ENCODE assay signal across 16 mouse cellular contexts in the genomic region with DNA sequence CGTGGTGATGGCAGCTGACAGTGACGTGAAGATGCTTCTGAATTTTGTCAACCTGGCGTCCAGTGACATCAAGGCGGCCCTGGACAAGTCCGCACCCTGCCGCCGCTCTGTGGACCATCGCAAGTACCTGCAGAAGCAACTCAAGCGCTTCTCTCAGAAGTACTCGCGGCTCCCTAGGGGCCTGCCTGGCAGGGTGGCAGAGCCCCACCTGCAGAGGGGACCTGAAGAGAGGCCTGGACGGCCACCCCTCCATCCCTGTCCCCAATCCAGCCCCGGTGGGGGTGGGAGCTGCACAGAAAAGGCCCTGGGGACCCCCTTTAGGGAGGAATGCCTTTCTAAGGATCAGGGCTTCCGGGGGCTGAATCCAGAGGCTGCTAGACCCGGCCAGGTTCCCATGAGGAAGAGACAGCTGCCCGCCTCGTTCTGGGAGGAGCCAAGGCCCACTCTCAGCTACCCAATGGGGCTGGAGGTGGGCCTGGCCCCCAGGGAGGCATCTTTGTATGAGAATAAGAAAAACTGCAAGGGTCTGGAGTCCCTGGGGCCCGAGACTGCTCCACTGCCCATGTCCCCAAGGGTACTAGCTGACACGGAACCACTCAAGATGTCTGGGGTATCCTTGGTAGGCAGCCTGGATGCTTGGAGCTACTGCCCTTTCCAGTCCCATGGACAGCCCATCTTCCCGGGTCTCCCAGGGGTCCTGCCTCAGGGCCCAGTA. TPM values are rescaled to one million over a fixed set of nuclear protein-coding genes. Genes with fewer than 3 reads are reported as not detected.
DNase-seq lines count a peak whose midpoint lies in the region; ATAC-seq and TF ChIP-seq lines count a peak whose summit lies in the region.
"Had no signal": no experiment of that assay in that cellular context is flagged by ENCODE, and none has a peak within 500 bp of the region (broad histone marks: within the 10 kb centered on the region; RNA-seq: fewer than 3 reads in every experiment).

No protein-coding gene starts in this region.

- TF ChIP-seq EP300 in lung, postnatal 0 days (IDR thresholded peaks at IDR 0.05) = no peak

- H3K4me2 ChIP-seq in embryonic facial prominence, embryonic 12.5 days (replicated peaks) = peak overlapping the region; percentile 51; the same call in 1 of the 2 replicates
- peak overlapping the region; percentile 61 for H3K4me2 ChIP-seq in hindbrain, embryonic 15.5 days
- peak overlapping the region; percentile 66 for H3K4me2 ChIP-seq in neural tube, embryonic 12.5 days (replicated peaks)
- no peak overlapping the region for H3K4me2 ChIP-seq in lung, postnatal 0 days (replicated peaks; ENCODE audit: low read depth, low read length)

- H3K27me3 ChIP-seq in heart, embryonic 10.5 days (ENCODE audit: insufficient read depth, poor library complexity, severe bottlenecking) = peaks cover 54% of the 10 kb centered on the region
- peaks cover 40% of the 10 kb centered on the region for H3K27me3 ChIP-seq in embryonic facial prominence, embryonic 12.5 days
- no peaks in the 10 kb centered on the region; the same call in 1 of the 2 replicates for H3K27me3 ChIP-seq in hindbrain, embryonic 15.5 days
- H3K27me3 ChIP-seq in neural tube, embryonic 12.5 days (replicated peaks) = peaks cover 3% of the 10 kb centered on the region; the same call in 1 of the 2 replicates
- no peaks in the 10 kb centered on the region for H3K27me3 ChIP-seq in lung, postnatal 0 days (replicated peaks; ENCODE audit: insufficient read depth, low read length)

- no peak overlapping the region for H3K27ac ChIP-seq in heart, embryonic 10.5 days
- no peak overlapping the region for H3K27ac ChIP-seq in embryonic facial prominence, embryonic 12.5 days
- no peak overlapping the region for H3K27ac ChIP-seq in hindbrain, embryonic 15.5 days (replicated peaks)
- peak overlapping the region; percentile 46; the same call in 1 of the 2 replicates for H3K27ac ChIP-seq in neural tube, embryonic 12.5 days
- H3K27ac ChIP-seq in lung, postnatal 0 days (ENCODE audit: low read length) = no peak overlapping the region
- H3K27ac ChIP-seq: embryonic facial prominence, embryonic 13.5 days; lung, embryonic 15.5 days had no signal

- peaks cover 17% of the 10 kb centered on the region for H3K36me3 ChIP-seq in heart, embryonic 10.5 days
- no peaks in the 10 kb centered on the region for H3K36me3 ChIP-seq in embryonic facial prominence, embryonic 12.5 days
- H3K36me3 ChIP-seq in hindbrain, embryonic 15.5 days = no peaks in the 10 kb centered on the region
- H3K36me3 ChIP-seq in neural tube, embryonic 12.5 days = no peaks in the 10 kb centered on the region
- H3K36me3 ChIP-seq in lung, postnatal 0 days (ENCODE audit: insufficient read depth, low read length) = no peaks in the 10 kb centered on the region
- H3K36me3 ChIP-seq: embryonic facial prominence, embryonic 13.5 days; lung, embryonic 15.5 days had no signal

- no peak overlapping the region for H3K9ac ChIP-seq in embryonic facial prominence, embryonic 12.5 days
- no peak overlapping the region for H3K9ac ChIP-seq in hindbrain, embryonic 15.5 days
- peak overlapping the region; percentile 55 for H3K9ac ChIP-seq in neural tube, embryonic 12.5 days
- no peak overlapping the region for H3K9ac ChIP-seq in lung, postnatal 0 days (replicated peaks; ENCODE audit: low read depth)
- H3K9ac ChIP-seq: lung, embryonic 15.5 days had no signal

- no peak for ATAC-seq in embryonic facial prominence, embryonic 12.5 days (ENCODE audit: insufficient number of reproducible peaks, insufficient read depth, low FRiP score, low TSS enrichment)
- no peak for ATAC-seq in hindbrain, embryonic 15.5 days (ENCODE audit: low FRiP score, low read depth)
- ATAC-seq in neural tube, embryonic 12.5 days (ENCODE audit: low FRiP score, low read depth) = no peak
- no peak for ATAC-seq in lung, postnatal 0 days

- intact Hi-C loops in heart, postnatal 10 days (cut with DNase I) = no loop called here

- peaks cover 33% of the 10 kb centered on the region for H3K4me1 ChIP-seq in heart, embryonic 10.5 days
- peaks cover 14% of the 10 kb centered on the region for H3K4me1 ChIP-seq in embryonic facial prominence, embryonic 12.5 days
- H3K4me1 ChIP-seq in hindbrain, embryonic 15.5 days (replicated peaks) = peaks cover 44% of the 10 kb centered on the region
- H3K4me1 ChIP-seq in neural tube, embryonic 12.5 days = peaks cover 46% of the 10 kb centered on the region
- H3K4me1 ChIP-seq in lung, postnatal 0 days (ENCODE audit: insufficient read depth, low read depth, low read length) = no peaks in the 10 kb centered on the region

- peak; percentile 5 for DNase-seq in heart, postnatal 10 days
- no peak for DNase-seq in heart, embryonic 10.5 days (ENCODE audit: low spot score)
- DNase-seq in lung, postnatal 0 days (ENCODE audit: low spot score) = no peak
- no peak for DNase-seq in left cerebral cortex, adult 11 months (ENCODE audit: low spot score)
- DNase-seq in layer of hippocampus, adult 9-10 months (ENCODE audit: low spot score) = no peak
- DNase-seq: cerebellum, adult 2 months; liver; thymus, postnatal 36 days had no signal

- no peaks in the 10 kb centered on the region for H3K9me3 ChIP-seq in heart, embryonic 10.5 days
- no peaks in the 10 kb centered on the region for H3K9me3 ChIP-seq in embryonic facial prominence, embryonic 12.5 days
- no peaks in the 10 kb centered on the region for H3K9me3 ChIP-seq in hindbrain, embryonic 15.5 days
- H3K9me3 ChIP-seq in neural tube, embryonic 12.5 days = no peaks in the 10 kb centered on the region
- no peaks in the 10 kb centered on the region for H3K9me3 ChIP-seq in lung, postnatal 0 days (ENCODE audit: low read length)
- H3K9me3 ChIP-seq: embryonic facial prominence, embryonic 13.5 days; lung, embryonic 15.5 days had no signal

- WGBS in heart, embryonic 10.5 days = 34% methylated on average over 20 of the region's 20 CpGs
- 32% methylated on average over 20 of the region's 20 CpGs for WGBS in embryonic facial prominence, embryonic 12.5 days
- WGBS in hindbrain, embryonic 15.5 days = 22% methylated on average over 20 of the region's 20 CpGs
- 25% methylated on average over 20 of the region's 20 CpGs for WGBS in neural tube, embryonic 12.5 days
- WGBS in lung, postnatal 0 days = 58% methylated on average over 20 of the region's 20 CpGs

- TF ChIP-seq CTCF in lung, postnatal 0 days (IDR thresholded peaks at IDR 0.05) = no peak

- H3K4me3 ChIP-seq in heart, embryonic 10.5 days = no peak overlapping the region
- H3K4me3 ChIP-seq in embryonic facial prominence, embryonic 12.5 days = no peak overlapping the region
- no peak overlapping the region for H3K4me3 ChIP-seq in hindbrain, embryonic 15.5 days
- peak overlapping the region; percentile 40 for H3K4me3 ChIP-seq in neural tube, embryonic 12.5 days
- H3K4me3 ChIP-seq in lung, postnatal 0 days (ENCODE audit: low read depth, low read length) = no peak overlapping the region

RNA-seq across cellular contexts. Expression of a gene that starts 5.2 kb away (rescaled TPM):
- total RNA-seq in heart, postnatal 10 days (2021) = not detected
- polyA plus RNA-seq in heart, embryonic 10.5 days (2016; fragmentation: Nextera tagmentation; extraction: Ambion mirVana) = not detected in 2 replicates
- 0.69 and 1.3 TPM in 2 replicates for polyA plus RNA-seq in embryonic facial prominence, embryonic 12.5 days (2016; fragmentation: Nextera tagmentation; extraction: Ambion mirVana)
- 7.2 and 11.3 TPM in 2 replicates for polyA plus RNA-seq in hindbrain, embryonic 15.5 days (2015; fragmentation: Nextera tagmentation; extraction: Ambion mirVana)
- 21.3 and 23.2 TPM in 2 replicates for polyA plus RNA-seq in neural tube, embryonic 12.5 days (2016; fragmentation: Nextera tagmentation; extraction: Ambion mirVana)
- polyA plus RNA-seq in lung, postnatal 0 days (2015; fragmentation: Nextera tagmentation; extraction: Ambion mirVana) = 0.19 and 0.35 TPM in 2 replicates
- total RNA-seq: adrenal gland, adult 18-20 months had no signal
- polyA plus RNA-seq: kidney, embryonic 16.5 days; lung, embryonic 15.5 days; stomach, embryonic 14.5 days had no signal

RNA-seq across cellular contexts. Expression of a gene that starts 39.8 kb away (rescaled TPM):
- total RNA-seq in heart, postnatal 10 days (2021) = 100 to 1,000 TPM; 406 to 430 TPM
- 152 and 312 TPM in 2 replicates for polyA plus RNA-seq in heart, embryonic 10.5 days (2016; fragmentation: Nextera tagmentation; extraction: Ambion mirVana)
- polyA plus RNA-seq in embryonic facial prominence, embryonic 12.5 days (2016; fragmentation: Nextera tagmentation; extraction: Ambion mirVana) = 2.1 and 2.4 TPM in 2 replicates
- polyA plus RNA-seq in hindbrain, embryonic 15.5 days (2015; fragmentation: Nextera tagmentation; extraction: Ambion mirVana) = 1.0 and 1.2 TPM in 2 replicates
- 2.0 and 2.7 TPM in 2 replicates for polyA plus RNA-seq in neural tube, embryonic 12.5 days (2016; fragmentation: Nextera tagmentation; extraction: Ambion mirVana)
- 5.1 TPM in 2 replicates for polyA plus RNA-seq in lung, postnatal 0 days (2015; fragmentation: Nextera tagmentation; extraction: Ambion mirVana)

Comparison
In these comparisons a context has a peak if more than half of its experiments do, and no peak if none do; other contexts are left out.
1. DNase-seq: peak in heart, postnatal 10 days (2 of 2); none in heart, embryonic 10.5 days (single experiment), lung, postnatal 0 days (single experiment), left cerebral cortex, adult 11 months (single experiment) and layer of hippocampus, adult 9-10 months (single experiment).
2. RNA of a gene that starts 39.8 kb away (polyA plus RNA-seq): 152 to 312 TPM in heart, embryonic 10.5 days; 5.1 TPM in lung, postnatal 0 days, 2.1 to 2.4 TPM in embryonic facial prominence, embryonic 12.5 days, 2.0 to 2.7 TPM in neural tube, embryonic 12.5 days and 1.0 to 1.2 TPM in hindbrain, embryonic 15.5 days; every median in the first group is over 10 times any median in the second.